Mouse (Mus musculus) adrenal gland, postnatal 14 days (tissue): Measurements from ENCODE around the gene Fmo1. TPM values are rescaled to one million over a fixed set of nuclear protein-coding genes. Genes with fewer than 3 reads are reported as not detected.

Experiments used
- DNase-seq: peaks from one replicate; pipeline ENCODE4 v3.0.0; 2021; ENCODE audit warnings: mixed read lengths
- total RNA-seq: library from RNA; stranded (reverse); gene quantifications from 2 replicates; pipeline ENCODE4 v1.2.3, GENCODE M21; 2021

The Fmo1 gene
- total RNA-seq, 1 experiment from 2014 or later = 264 TPM

- peak; percentile 32 for DNase-seq
Observed at GRCm38 (mm10) chr1:162863579-162863978, 2.8 kb downstream of the Fmo1 start.

DNA sequence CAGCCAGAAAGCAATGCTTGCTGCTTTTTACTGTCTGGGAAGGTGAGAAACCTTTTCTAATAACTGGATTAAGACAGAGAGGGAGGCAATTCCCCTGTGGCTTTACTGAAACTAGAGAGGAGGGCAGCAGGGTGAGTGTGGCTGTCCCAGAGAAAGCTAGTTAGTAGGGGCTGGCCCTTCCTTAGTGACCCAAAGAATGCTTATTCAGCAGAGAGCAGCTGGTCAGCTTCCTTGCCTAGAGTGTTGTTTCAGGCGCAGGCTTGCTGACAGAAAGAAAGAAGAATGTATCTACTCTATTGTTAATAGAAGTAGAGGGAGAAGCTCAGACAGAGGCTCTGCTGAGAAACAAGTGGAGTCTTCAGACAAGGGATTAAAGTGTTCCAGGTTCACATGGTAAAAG lies 4.1 kb downstream of the Fmo1 start:
- no peak for DNase-seq

DNA sequence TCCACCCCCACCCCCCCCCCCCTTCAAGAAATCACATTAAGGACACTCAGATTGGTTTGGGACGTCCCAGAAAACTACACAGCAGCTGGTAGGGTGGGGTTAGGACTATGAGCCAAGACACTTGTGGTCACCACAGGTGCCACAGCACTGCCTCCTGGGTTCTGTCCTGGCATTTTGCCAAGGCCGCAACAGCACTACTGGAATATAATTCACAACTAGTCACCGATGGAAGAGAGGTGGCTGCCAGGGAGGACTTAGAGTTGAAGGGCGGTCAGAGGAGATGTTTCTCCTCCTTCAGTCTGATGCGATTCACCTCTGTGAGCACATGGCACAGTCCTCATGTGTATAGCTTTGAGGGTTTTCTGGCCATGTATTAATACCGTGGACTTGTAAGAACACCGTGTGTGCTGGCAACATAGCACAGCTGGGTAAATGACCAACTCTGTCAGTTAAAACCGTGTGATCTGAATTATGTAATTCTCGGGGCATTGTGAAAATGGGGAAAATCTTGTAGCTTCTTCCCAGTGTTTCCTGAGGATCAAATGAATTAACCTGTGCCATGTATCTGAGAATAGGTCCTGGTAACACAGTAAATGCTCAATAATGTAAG lies 6.3 kb downstream of the Fmo1 start:
- peak; percentile 62 for DNase-seq

DNA sequence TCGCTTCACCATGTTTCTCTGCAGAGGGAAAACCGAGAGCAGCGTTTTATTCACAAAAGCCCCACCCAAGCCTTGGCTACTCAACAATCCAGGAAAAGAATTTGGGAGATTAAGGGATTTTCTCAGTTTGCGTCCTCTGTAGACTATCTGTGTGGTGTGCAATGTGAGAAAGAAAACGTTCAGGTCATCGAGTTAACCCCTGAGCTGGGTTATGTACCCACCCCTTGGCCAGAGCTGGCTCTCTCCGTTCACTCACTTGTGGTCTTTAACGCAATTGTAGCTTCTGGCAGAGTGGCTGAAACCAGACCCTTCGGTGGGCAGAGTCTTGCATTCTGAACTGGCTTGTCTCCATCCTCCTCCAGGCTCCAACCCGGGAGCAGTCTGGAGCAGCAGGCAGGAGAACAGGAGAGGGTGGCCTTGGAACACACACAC lies 6.8 kb downstream of the Fmo1 start:
- DNase-seq = peak; percentile 43

DNA sequence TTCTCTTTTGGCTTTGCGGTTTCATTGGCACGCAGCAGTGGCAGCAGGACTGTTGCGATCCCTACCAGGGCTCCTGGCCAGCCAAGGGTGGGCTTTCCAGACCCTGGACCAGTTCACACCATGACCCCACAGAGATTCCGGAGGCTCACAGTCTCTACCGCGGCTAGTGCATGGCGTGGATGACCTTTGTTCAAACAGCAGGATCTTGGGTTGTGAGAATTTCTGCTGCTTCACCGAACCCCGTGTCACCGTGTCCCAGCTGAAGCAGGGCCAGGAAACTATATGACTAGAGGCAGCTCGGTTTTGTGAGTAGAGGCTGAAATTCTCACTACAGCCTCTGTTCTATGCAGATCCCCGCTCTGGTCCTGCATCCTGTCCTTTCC lies 7.7 kb downstream of the Fmo1 start:
- DNase-seq = peak; percentile 54

GRCm38 (mm10) chr1:162857766-162858747 lies 8.4 kb downstream of the Fmo1 start:
- no peak for DNase-seq

GRCm38 (mm10) chr1:162853812-162854482 lies 12.5 kb downstream of the Fmo1 start:
- DNase-seq = no peak

GRCm38 (mm10) chr1:162847554-162847953 lies 18.9 kb downstream of the Fmo1 start:
- DNase-seq = no peak

DNA sequence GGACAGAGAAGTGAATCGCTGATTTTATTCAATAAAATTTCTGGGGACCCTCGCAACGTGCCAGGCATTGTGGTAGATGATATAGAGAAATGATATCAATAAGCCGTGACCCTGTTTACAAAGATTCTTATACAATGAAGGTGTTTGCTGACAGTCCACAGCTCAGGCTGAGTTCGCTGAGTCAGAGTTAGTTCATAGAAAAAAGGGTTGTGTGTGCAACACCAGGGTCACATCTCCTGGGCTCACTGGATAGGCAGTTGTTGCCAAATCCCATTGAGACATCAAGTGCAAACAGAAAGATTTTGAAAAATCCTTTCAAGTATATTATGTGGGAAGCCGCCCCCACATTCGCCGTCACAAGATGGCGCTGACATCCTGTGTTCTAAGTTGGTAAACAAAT lies 26.2 kb downstream of the Fmo1 start:
- peak; percentile 44 for DNase-seq

- DNase-seq = no peak
Observed at GRCm38 (mm10) chr1:162838976-162839375, 27.4 kb downstream of the Fmo1 start.

GRCm38 (mm10) chr1:162834342-162834741 lies 32.1 kb downstream of the Fmo1 start:
- no peak for DNase-seq

- DNase-seq = no peak
Observed at GRCm38 (mm10) chr1:162832574-162832953, 33.8 kb downstream of the Fmo1 start.

DNA sequence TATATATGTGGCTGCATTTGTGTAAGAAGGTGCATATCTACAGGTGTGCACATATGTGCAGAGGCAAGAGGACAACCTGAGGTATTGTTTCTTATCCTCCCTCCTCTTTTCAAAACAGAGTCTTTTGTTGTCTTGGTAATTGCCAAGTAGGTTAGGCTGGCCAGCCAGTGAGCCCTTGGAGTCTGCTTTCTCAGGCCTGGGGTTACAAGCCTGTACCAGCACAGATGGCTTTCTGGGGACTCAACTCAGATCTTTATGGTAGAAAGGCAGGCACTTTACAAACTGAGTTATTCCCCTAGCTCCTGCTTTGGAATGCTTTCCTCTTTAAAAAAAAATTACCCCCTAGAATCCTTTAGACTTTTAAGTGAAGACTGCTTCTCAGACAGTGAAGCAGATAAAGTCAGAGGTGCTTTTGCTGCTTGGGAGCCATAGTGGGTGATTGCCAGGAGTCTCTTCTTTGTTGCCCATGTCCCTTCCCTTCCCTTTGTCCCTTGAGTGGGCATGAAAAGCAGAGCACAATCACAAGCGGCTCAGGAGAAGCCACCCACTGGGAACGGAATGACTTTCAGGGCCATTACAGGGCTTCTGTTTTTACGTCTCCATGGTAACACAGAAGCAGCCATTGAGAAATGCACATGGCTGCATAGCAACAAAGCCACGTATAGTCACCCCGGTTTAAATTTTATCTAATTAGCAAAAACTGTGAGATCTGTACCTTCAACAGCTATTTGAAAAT lies 34.4 kb downstream of the Fmo1 start:
- DNase-seq = no peak

DNA sequence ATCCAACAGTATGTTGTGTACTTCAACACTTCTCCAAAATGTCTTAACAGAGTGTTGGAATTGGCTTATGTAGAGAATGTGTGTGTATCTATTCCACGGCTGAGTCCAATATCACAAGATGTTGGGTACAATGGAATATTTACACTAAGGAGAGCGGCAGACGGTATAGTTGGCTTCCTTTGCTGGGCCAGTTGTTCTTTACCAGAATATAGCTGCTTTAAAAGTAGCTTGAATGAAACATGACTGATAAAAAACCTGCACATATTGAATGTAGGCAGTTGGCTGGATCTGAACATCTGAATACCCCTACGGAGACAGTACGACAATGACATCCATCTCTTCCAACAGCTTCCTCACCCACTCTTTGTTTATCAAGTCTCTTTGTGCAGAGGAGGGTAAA lies 47.1 kb downstream of the Fmo1 start:
- DNase-seq = no peak

DNA sequence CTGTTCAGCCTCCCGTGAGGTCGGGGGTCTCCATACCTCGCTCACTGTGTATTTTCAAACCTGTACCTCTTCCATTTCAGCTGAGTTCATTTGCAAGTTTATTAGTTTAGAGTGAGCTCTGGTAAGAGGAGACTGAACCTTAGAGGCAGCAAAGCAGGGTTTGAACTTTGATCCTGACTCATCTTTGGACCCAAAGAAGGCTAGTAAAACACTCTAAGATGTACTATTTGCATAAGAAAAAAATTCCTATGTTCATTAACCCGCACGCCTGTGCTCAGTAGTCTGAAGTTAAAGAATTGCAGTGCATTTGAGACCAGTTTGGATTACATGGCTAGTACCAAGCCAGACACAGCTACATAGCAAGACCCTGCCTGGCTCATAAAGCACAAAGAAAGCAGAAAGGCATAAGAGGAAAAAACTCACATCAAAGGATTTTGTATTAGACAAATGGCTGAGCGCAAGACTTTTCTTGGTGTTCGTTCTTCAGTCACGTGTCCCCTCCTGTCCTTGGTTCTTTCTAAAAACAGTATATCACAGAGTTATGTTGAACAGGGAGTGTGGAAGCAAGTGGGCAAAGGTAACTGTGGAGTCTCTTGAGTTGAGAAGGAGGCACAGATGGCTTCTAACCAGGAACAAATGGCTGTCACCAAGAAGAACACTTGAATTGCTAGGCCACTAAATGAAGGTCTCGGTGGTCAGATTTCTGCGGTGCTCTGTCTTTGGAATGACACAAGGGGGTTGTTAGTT lies 50.9 kb downstream of the Fmo1 start:
- DNase-seq = no peak

DNA sequence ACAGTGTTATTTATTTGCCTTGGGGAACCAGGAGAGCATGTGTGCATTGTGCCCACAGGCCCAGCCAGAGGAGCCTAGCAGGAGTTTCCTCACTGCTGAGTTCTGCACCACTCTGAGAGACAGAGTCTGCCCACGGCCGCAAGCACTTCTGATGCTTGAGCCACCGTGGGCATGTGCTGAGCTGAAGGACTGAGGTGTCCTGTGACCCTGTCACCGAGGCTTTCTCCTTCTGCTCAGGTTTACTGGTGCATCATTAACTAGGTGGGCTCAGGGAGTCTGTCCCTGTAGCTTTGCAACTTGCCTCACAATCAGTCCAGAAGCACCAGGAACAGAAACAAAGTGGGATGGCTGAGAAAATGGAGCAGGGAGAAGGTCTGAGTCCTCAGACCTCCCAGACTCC lies 51.5 kb downstream of the Fmo1 start:
- DNase-seq = no peak

DNA sequence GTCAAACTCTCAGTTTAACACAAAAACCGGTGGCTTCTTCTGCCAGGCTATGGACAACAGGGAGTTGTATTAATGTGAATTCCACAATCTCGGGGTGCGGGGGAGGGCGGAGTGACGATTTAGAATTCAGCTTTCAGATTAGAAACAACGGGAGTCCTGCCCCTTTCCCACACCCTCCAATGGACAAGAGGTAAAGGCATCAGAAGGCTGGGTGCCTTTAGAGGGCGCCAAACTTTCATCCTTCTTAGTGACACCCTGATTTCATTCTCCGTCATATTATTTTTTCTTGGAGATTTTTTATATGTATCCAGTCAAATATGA lies 52.6 kb downstream of the Fmo1 start, which contains the start of gene Fmo4:
Gene Fmo4 (minus strand): TSS at position 137 of the 321 bp plus-strand sequence.
- peak; percentile 65 for DNase-seq

DNA sequence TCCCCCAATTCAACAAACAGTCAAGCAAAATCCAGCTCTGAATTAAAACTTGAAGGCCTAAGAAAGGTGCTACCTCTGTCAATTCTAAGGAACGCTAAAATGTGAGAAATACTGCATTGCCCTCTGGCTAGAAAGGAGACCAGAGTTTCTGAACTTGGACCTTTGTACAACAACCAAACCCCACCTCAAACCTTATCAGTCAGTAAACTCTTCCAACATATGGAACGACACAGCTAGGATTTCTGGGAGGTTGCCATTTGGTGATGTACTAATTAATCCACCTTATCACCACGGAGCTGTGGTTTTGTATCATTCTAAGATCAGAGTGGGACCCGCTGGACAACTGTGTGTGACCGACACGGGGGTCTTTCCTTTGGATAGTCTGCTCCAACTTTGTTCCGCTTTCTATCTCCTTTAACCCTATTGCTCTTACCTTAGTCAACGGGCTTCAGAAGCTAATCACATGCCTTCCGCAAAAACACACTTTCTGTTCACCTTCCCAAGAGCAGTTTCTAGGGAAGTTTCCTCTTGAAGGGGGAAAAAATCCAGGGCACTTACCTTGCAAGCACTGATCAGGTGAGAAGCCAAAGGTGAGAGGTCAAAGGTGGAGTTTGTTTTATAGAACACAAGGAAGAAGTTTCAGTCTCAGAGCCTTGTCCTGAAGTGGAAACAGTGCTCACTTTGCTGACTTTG lies 53.1 kb downstream of the Fmo1 start:
- DNase-seq = no peak

GRCm38 (mm10) chr1:162808541-162808940 lies 57.9 kb downstream of the Fmo1 start:
- DNase-seq = no peak

DNA sequence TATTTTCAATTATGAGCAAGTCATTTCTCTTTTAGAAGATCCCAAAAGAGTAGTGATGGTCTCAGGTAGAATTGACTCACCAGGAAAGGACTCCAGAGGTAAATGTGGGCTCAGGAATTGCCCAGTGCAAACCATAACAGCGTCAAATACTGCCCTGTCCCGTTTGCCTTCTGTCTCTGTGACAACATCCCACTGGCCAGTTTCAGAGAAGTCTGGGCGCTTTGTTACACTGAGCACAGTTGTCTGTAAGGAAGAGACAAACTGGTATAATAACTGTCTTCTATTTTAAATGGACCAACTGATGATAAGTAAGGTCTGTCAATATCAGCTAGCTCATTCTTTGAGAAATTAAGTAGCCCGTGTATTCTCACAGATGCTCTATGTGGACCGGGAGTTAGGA lies 59.0 kb downstream of the Fmo1 start:
- no peak for DNase-seq

GRCm38 (mm10) chr1:162805011-162805410 lies 61.4 kb downstream of the Fmo1 start:
- no peak for DNase-seq
